Mouse (Mus musculus) lung, postnatal 4 days (tissue): Measurements from ENCODE around the gene Dcaf10.
"Not testable (repeated sequence)": the region's sequence is repeated elsewhere in the genome, so short reads cannot be mapped to it uniquely, and the experiment has no call there.

Experiments
- DNase-seq, 2 experiments: peaks; one replicate each; pipeline ENCODE4 v3.0.0; 2021

The Dcaf10 gene

DNA sequence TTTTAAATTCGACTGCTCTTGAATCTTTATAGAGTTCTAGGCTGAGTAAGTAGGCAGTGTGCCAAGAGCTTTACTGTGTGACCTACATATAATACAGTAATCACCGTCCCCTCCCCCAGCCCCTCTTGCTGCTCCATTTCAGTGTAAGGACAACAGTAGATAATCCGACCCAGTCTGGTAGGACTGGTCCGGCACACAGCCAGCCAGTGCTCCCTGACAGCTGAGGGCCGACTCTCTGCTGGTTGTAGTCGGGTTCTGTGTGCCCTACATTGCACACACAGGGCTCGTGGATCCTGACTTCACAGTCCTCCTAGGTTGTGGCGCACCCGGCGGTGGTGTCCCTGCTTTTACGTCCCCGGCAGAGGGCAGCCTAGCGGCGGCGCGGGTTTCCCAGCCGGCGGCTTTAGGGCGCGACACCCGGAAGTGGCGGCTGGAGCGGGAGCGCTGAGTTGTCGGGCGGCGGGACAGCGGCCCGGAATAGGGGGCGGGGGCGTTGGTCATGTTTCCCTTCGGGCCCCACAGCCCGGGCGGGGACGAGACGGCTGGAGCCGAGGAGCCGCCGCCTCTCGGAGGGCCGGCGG, at the start of gene Dcaf10:
Dcaf10 (plus strand) TSS at position 433 of the 581 bp plus-strand sequence.
- DNase-seq, result peak; percentile 96 to 97

DNA sequence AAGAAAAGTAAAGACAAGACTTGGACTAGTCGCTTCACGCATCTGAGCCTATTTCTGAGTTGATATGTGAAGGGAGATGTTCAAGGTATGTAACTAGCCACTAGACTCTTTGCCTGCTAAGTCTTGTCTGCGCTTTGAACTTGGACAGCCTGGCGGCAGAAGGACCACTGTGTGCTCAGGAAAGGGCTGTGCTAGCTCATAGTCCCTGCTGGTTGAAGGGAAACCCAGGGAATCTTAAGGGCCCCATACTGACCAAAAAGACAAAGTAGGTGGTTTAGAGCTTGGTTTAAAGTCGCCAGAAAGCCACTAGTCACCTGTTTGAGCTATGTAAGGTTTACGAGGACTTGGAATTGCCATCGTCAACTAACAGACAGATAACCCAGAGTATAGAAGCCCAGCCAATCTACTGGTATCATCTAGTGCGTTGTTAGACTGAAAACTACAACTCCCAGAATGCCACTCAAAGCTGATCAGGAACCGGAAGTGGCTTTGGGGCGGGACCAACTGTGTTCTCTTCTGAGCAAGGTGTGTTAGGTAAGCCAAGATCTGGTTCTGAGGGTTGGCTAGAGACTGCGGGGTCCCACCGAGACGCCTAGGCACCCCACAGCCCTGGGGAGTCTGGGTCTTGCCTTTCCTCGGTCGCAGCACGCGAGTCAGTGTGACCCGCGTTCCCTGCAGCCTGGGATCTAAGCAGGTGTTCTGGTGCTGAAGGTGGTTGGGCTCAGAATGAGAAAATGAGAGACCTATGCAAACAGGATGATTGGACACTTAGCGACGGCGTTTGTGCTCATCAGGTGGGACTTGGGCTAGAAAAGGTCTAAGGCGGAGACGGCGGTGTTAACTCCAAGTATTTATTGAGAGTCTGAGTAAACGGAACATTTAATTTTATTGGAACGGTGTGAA, 45.0 kb upstream of the Dcaf10 start, which contains the start of gene Trmt10b:
Trmt10b (plus strand) TSS at position 466 of the 903 bp plus-strand sequence.
- DNase-seq, result peak; percentile 68 to 73

DNA sequence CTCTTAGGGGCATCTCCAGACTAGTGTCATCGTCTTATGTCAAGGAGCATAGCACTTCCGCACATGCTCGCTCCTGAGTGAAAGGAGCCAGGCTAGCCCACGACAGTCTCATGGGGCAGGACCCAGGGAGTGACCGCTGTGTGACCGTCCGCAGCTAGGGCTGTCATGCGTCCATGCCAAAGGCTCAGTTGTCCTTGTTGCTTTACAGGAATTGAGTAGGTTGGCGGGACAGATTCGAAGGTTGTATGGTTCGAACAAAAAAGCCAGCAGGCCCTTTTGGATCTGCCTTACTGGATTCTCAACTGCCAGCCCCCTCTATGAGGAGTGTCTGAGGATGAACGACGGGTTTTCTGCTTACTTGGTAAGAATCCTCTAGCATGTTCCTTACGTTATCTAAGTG, 36.4 kb upstream of the Dcaf10 start:
- DNase-seq, result no peak

DNA sequence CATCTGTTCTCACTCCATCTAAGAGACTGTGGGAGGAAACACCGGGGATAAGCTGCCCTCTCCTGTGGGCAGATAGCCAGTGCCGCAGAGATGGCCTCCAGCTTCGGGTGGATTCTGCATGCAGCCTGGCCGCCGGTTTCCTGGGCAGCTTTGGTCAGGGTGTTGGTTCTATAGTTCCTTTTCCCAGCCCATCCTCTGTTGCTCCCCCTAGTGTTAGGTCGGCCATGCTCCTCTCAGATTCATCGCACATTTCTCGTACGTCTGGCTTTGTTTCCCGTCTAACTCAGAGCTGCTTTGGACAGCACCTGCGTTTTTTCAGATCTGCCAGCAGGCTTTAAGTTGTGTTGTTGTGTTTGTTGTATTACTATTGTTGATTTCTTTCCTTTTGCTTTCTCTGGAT, 33.9 kb upstream of the Dcaf10 start:
- DNase-seq, result peak in 1 of 2 experiments; percentile 31

DNA sequence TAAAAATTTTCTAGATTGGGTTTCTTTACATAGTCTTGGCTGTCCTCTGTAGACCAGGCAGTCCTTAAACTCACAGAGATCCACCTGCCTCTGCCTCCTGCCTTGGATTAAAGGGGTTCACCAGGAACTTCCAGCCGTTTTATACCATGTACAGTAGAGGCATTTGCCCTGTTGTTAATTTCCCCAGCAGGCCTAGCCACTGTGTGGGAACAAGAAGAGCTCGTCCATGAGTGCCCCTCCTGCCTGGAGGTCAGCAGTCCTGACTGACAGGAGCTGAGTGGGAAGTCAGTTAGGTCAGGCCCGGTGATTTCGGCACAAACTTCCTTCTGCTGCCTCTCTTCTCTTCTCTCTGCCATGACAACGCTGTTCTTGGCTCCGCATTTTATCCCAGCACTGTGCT, 33.3 kb upstream of the Dcaf10 start:
- no peak for DNase-seq

DNA sequence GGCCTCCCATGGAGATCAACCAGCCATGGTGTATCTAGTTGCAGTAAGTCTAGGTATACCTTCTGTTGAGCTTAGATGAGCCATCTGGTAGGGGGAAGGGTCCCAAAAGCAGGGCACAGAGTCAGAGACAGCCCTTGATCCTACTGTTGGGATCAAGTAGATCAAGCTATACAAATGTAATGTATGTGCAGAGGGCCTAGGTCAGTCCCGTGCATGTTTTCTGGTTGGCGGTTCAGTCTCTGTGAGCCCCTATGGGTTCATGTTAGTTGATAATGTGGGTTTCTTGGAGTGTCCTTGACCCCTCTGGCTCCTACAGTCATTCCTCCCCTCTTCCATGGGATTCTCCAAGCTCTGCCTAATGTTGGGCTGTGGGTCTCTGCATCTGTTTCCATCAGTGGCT, 30.8 kb upstream of the Dcaf10 start:
- no peak for DNase-seq

DNA sequence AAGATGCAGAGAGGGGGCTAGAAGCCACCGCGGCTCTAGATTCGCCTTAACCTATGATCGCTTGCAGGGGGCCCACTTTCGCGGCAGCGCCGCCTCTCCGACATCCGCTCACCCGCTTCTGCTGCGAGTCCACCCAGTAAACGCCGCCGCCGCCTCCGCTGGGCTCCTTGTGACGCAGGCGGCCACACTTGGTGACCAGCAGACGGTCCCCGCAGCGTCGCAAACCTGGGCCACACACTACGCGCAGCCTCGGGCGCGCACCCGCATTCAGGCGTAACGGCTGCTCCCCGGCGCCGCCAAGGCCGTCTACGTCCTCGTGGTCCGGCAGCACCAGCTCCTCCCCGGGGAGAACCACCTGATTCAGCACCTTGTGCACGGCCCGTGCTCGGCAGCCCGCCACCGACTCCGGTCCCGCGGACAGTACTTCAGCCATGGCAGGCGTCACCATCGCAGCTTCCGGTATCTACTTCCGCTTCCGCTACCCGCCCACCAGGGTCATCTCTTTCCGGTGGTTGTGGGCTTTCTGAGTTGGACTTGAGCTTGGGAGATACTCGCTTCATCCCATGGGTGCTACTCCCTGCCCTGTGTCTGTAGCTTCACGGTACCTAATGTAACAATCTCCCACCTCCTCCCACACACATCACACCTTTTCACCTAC, 21.6 kb upstream of the Dcaf10 start:
- peak; percentile 90 for DNase-seq

DNA sequence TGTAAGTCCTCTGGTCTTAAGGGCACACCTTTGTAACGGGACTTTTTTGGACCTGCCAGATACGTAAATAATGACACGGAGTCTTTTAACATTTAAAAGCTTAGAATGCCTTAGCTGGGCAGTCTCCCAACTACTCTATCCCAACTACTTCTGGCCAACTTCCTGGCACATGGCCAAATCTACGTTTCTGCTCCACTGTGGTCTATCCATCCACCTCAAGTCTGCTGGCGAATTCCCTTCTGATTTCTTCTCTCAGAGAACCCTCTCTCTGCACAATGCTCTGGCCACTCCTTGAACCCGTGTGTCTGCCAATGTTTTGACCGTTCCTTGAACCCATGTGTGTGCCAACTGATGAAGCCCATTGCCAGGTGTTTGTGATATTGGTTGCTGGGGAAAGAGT, 10.8 kb upstream of the Dcaf10 start:
- no peak for DNase-seq

DNA sequence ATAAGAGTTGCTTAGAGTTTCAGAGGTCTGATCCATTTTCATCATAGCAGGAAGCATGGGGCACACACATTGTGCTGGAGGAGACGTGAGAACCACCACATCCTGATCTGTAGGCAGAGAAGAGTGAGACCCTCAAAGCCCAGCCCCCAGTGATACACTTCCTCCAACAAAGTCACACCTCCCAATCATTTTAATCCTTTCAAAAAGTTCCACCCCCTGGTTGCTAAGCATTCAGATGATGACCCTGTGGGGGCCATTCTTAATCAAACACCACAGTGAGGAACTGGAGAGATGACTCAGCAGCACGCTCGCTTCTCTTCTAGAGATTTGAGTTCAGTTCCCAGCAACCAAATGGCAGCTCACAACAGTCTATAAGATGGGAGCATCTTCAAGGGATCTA, 9.4 kb upstream of the Dcaf10 start:
- no peak for DNase-seq

DNA sequence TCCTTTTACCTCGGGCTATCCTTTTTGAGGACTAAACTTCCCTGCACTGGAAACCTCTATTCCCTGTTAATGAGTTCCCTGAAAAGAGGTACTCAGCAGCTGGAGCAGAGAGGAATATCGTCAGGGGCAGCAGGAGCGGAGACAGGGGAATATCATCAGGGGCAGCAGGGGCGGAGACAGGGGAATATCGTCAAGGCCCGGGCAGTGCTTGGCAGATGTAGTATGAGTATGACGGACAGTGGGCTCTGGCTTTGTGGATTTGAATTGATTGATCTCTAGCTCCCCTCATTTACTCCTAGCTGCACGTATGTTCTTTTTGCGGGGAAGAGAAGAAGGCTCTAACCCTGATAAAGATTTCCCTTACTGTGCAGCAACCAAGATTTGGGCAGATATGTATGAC, 675 bp upstream of the Dcaf10 start:
- no peak for DNase-seq

DNA sequence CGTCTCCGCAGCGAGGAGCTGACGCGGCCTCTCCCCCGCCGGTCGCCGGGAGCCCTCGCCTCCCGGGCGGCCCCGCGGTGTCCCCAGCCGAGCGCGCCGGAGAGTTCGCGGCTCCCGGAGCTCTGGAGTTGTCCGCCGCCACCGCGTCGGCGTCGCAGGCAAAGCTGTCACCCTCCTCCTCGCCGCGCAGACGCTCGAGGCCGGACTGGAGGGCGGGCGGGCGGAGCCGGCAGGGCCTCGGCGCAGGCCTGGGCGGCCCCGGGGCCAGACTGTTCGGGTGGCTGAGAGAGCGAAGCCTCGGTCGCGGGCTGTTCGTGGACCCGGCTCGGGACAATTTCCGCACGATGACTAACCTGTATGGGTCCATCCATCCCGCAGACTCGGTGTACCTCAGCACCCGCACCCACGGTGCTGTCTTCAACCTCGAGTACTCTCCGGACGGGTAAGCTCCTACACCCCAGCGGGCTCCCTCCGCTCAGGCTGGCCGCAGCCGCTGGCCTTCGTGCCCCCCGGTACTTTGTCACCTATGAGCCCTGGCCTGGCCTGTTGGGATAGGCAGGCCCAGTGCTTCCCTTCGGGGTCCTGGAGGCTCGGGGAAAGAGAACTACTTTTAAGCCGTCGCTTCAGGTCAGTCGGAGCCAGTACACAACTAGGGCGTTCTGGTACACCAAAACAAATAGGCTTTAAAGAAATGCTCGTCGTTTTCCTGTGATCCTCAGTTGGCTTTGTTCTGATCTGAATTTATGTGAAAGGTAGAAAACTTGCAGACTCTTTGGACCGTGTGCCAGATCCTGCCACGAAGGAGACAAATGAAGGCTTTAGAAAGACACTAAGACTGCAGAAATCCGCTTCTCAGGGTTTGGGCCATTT, 620 bp downstream of the Dcaf10 start, which contains the start of gene Exosc3:
Exosc3 (minus strand) TSS at position 447 of the 870 bp plus-strand sequence.
- DNase-seq, result peak in 1 of 2 experiments; percentile 70

DNA sequence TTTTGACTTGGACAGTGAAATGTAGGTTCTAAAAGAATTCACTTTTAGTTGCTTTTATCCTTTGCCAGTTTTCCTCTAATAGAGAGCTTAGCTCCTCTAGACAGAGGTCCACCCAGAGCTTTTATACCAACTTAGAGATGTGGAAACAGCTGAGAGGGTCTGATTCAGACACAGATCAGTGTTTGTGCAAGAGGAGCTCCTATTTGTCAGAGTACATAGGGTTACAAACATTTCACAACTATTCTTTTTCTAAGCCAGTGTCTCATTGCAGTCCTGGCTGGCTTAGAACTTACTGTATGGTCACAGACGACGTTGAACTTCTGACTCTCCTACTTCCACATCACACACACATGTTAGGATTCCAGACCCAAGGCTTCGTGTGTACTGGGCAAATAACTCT, 14.8 kb downstream of the Dcaf10 start:
- no peak for DNase-seq

DNA sequence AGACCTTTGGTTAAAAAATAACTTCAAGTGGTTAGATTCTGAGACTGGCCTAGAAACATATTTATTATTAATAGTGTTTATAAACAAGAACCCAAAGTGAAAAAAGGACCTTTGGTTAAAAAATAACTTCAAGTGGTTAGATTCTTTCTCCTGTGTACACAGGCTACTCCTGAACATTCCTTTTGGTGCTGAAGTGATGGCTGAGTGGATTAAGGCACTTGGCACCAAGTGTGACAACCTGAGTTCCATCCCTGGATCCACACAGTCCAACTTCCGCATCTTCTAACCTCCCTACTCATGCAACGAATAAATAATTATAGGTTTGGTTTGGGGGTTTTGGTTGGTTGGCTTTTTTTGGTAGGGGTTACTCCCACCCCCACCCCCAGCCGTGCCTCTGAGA, 29.4 kb downstream of the Dcaf10 start:
- DNase-seq, result peak; percentile 43 to 49

DNA sequence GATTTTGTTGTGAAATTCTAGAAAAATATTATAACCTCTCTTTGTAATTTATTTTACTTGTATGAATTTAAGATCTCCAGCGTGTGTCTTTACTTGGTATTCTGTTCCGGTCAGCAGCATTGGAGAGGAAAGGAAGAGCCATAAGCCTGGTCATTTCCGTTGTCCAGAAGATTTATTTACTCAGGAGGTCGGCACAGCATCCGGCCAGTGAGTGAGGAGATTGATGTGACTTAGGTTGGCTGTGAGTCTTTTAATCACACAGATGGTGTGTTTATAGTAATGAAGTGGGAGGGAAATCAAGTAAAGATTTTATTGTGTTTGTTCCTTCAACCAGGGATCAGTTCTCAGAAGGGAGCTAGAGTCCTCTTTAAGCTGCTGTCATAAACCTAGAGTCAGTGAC, 33.0 kb downstream of the Dcaf10 start:
- DNase-seq, result peak in 1 of 2 experiments; percentile 31

DNA sequence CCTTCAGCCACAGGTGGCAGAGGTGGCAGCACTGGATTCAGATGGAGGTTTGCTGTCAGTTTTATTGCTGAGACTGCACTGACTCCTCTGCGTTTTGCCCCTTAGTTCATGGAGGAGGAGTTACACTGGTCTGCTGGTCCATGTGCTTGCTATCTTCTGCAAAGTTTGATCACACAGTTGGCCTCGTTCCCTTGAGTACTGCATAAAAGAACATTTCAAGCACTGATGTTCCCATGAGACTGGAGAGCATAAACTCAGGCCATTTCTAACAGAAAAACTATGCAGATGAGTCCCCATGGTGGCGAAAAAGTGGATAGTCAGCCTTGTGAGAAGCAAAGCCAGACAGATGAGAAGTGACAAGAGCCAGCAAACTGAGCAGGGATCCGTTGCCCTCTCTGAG, 34.7 kb downstream of the Dcaf10 start:
- DNase-seq, result no peak

DNA sequence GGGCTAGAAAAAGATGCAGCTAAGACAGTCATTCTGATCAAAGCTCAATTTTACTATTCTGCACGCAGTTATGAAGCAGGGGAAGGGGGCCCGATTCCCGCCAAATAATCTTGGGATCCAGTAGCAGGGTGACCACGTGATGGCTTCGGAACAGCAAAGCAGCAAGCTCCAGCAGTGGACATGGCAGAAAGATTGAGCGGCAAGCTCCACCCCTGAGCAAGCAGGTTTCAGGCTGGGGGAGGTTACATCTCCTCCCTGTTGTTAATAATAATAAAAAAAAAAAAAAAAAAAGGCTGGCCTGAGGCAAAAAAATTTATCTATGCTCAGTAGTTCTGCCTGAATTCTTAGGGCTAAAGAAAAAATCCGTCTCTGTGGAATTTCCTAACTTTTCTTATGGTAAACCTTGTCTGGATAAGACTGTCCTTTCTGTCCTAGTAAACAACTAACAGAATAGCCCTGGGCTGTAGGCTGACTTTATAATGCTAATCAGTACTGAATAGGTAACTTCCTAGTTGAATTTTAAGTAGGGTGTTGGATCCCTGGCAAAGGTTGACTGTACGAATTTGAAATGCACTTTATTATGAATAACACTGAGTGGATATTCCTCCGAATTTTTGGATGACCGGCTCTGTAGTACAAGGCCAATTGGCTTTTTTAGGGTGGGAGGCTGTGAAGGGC, 39.1 kb downstream of the Dcaf10 start:
- not testable (repeated sequence) for DNase-seq

DNA sequence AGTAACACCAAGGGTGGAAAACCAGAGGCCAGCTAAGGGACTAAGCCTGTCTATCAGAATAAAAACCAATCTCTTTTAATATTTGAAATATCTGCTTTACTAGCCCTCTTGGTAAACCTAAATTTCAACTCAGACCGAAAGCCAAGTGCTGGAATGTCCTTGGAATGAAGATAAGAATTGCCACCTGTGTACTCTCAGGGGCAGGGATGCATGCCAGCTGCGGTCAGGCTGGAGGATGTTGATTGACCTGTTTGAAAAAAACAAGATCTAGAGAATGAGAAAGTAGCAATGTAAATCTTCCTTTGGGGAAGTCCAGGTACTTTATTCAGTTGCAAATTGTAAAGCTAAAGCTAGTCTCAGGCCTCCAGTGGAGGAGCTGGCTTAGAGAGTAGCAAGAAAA, 40.2 kb downstream of the Dcaf10 start:
- DNase-seq, result peak; percentile 49 to 76

DNA sequence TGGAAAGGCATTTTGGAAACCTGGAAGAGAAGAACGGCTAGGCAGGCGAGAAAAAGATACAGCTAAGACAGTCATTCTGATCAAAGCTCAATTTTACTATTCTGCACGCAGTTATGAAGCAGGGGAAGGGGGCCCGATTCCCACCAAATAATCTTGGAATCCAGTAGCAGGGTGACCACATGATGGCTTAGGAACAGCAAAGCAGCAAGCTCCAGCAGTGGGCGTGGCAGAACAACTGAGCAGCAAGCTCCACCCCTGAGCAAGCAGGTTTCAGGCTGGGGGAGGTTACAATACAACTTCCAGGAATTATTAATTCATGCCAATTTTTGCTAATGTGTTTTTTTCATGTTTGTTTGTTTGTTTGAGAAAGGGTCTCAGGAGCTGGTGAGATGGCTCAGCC, 45.4 kb downstream of the Dcaf10 start:
- DNase-seq, result not testable (repeated sequence)

DNA sequence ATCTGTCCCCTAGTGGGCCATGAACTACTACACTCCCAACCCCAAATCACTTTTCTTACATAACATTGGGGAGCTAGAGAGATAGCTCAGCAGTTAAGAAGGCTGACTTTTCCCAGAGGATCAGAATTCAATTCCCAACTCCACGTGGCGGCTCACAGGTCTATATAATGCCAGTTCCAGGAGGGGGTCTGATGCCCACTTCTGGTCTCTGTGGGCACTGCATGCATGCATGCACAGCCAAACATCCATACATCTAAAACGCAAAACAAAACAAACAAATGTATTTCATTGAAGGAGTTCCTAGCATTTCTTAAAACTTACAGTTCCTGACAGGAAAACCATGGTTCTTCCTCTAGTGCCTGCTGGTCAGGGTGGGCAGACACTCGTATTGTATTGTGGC, 50.2 kb downstream of the Dcaf10 start:
- no peak for DNase-seq

DNA sequence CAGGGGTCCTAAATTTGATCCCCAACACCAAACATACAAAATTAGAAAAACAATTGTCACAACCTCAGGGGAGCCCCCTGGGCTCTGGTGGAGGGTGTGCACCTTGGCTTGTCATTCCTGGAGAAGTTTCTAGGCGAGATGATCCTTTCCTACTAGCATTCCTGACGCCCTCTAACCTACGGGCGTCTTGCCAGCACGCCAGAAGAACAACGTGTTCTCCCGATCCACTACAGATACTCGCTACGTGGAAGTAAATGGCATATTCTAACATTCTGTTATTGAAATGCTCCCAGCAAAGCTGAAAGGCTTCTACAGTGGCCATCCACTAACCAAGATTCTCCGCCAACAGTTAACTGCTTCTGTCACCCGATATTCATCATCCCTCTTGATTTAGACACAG, 50.7 kb downstream of the Dcaf10 start:
- DNase-seq, result no peak

DNA sequence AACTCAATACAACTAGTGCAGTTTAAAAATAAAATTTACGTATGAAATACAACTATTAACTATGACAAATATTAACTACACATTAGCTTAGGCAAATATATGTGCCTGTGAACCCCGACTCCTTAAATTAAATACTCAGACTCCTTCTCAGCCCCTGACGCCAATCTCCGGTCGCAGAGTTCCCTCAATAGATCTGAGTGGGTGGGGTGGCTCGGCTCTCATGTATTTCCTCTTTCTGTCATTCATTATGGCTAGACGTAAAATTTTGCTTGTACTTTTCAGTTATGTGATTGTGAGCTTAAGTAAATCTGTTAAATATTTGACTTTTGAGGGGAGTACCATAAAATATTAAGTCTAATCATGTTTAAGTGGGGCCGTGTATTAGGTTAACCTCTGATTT, 51.1 kb downstream of the Dcaf10 start:
- no peak for DNase-seq

DNA sequence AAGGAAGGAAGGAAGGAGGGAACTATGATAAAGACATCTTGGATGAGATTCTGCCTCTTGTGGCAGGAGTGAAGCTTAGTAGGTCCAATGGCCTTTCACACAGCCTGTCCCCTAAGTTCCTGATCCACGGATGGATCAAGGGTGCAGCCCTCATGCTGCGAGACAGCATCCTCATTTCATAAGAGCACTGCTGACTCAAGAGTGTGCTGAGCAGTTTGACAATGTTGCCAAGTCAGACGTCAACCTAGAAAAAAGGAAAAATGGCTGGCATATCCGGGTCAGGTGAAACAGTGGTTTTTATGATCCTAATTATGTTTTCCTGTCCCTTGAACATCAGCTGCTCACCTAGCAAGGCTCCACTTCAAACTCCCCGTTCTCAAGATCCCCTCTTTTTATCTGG, 51.8 kb downstream of the Dcaf10 start:
- DNase-seq, result no peak
